Mouse (Mus musculus) liver, postnatal 0 days (tissue): ENCODE results near the gene Capn10.

ENCODE experiments used
- CTCF ChIP-seq: sonication (generic); IDR thresholded peaks from 2 replicates; pipeline ENCODE4 v1.5.1; 2016; ENCODE audit warnings: antibody characterized with exemption, low read depth
- EP300 ChIP-seq: IDR thresholded peaks from 2 replicates; pipeline ENCODE4 v1.6.1; 2016; ENCODE audit warnings: antibody characterized with exemption, low read depth, mild to moderate bottlenecking

DNA sequence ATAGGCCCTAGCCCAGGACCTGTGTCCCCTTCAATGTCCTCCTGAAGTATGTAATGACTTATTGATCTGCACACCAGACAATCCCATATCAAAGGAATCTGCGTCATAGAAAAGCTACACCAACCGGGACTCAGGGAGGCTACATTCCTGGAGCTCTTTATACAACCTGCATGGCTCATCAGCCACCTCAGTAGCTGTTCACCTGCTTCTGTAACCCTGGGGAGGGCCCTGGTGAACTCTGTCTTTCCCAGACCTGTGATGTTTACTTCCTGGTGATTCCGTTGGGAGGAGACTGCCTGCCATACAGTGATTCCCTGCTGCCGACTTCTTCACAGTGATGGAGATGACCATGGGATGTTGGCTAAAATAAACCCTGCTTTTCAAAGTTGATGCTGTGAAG lies 54.7 kb downstream of the Capn10 start:
- TF ChIP-seq EP300: no peak
- TF ChIP-seq CTCF: no peak
